ENCODE assay signal across 10 mouse cellular contexts in the genomic region with DNA sequence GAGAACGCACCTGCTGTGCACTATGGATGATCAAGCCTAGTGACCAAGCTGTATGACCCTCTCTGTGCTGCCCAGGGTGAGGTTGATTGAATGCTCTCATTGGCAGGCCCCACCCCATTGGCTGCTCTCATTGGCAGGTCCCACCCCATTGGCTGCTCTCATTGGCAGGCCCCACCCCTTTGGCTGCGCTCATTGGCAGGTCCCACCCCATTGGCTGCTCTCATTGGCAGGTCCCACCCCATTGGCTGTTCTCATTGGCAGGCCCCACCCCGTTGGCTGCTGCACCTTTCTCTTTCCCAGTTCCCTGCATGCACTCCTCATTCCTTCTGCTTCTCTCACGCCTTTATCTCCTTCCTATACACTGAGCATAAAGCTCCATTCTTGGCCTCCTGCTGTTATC. TPM values are rescaled to one million over a fixed set of nuclear protein-coding genes. Genes with fewer than 3 reads are reported as not detected.
"Had no signal": no experiment of that assay in that cellular context is flagged by ENCODE, and none has a peak within 500 bp of the region (broad histone marks: within the 10 kb centered on the region; RNA-seq: fewer than 3 reads in every experiment).

No protein-coding gene starts in this region.

- DNase-seq: liver, postnatal 0 days; lung, adult 2 months; lung, postnatal 14 days; lung, postnatal 36 days; right cerebral cortex, postnatal 14 days; thymus, adult 2 months; thymus, postnatal 25 days; thymus, postnatal 4 days had no signal

RNA-seq across cellular contexts. Expression of a gene that starts 12.5 kb away (rescaled TPM):
- total RNA-seq: monocyte, adult 5-6 weeks; neutrophil, adult 5-6 weeks had no signal
